Mouse (Mus musculus) liver, embryonic 16.5 days (tissue): ENCODE results near the gene Cd72. TPM values are rescaled to one million over a fixed set of nuclear protein-coding genes. Genes with fewer than 3 reads are reported as not detected.

Experiments used
- ATAC-seq: fragments of 200-750 bp; cut with Nextera tagmentation; 2 replicates; pipeline ENCODE4 v1.8.0; 2017; ENCODE audit warnings: low read depth, mild to moderate bottlenecking, moderate number of reproducible peaks, moderate library complexity
- H3K27ac ChIP-seq: fragments of 300-500 bp; sonication (generic); 2 replicates; pipeline ENCODE4 v1.5.1; 2014; ENCODE audit warnings: mild to moderate bottlenecking, low read length
- H3K27me3 ChIP-seq: fragments of 300-500 bp; sonication (generic); 2 replicates; pipeline ENCODE4 v1.6.1; 2014; ENCODE audit warnings: low read depth, low read length, mixed read lengths; ENCODE audit not compliant: control insufficient read depth, insufficient read depth
- H3K36me3 ChIP-seq: fragments of 300-500 bp; sonication (generic); 2 replicates; pipeline ENCODE4 v1.6.1; 2014; ENCODE audit warnings: mild to moderate bottlenecking; ENCODE audit not compliant: control insufficient read depth, insufficient read depth
- H3K4me1 ChIP-seq: fragments of 300-500 bp; sonication (generic); 2 replicates; pipeline ENCODE4 v1.6.1; 2014; ENCODE audit warnings: low read depth, low read length, mixed read lengths; ENCODE audit not compliant: control insufficient read depth
- H3K4me2 ChIP-seq: fragments of 300-500 bp; sonication (generic); 2 replicates; pipeline ENCODE4 v1.6.1; 2014; ENCODE audit warnings: low read depth, low read length, mixed read lengths
- H3K4me3 ChIP-seq: fragments of 300-500 bp; sonication (generic); 2 replicates; pipeline ENCODE4 v1.5.1; 2014; ENCODE audit warnings: low read depth, mild to moderate bottlenecking, low read length
- H3K9ac ChIP-seq: fragments of 300-500 bp; sonication (generic); 2 replicates; pipeline ENCODE4 v1.6.1; 2014; ENCODE audit warnings: low read depth, low read length
- H3K9me3 ChIP-seq: fragments of 300-500 bp; sonication (generic); replicated peaks from 2 replicates; pipeline ENCODE4 v1.6.1; 2016; ENCODE audit warnings: low read length; ENCODE audit not compliant: control insufficient read depth
- WGBS: fragments of 180-500 bp; shearing (Covaris S2); extraction: QIAGEN DNeasy Blood & Tissue Kit; methylation state at CpG from one replicate; pipeline ENCODE4 v1.1.7; 2014; ENCODE audit not compliant: insufficient replicate concordance; 5-methylcytosine and 5-hydroxymethylcytosine counted together
- polyA plus RNA-seq: library from polyadenylated mRNA; unstranded; fragments of >200 nt; fragmentation: Nextera tagmentation; extraction: Ambion mirVana; gene quantifications from 2 replicates; pipeline ENCODE4 v1.2.1, GENCODE M21; 2015

Cd72 gene
- polyA plus RNA-seq, 1 experiment from 2014 or later = 1.7 TPM

GRCm38 (mm10) chr4:43406162-43406971 is 48.1 kb downstream of the Cd72 start:
- Histone ChIP-seq H3K9ac (no peak overlapping the region), H3K36me3 (no peaks in the 10 kb centered on the region), H3K27me3 (peaks cover 7% of the 10 kb centered on the region), H3K4me1 (no peaks in the 10 kb centered on the region), H3K27ac (no peak overlapping the region), H3K4me3 (peak overlapping the region; percentile 6; the same call in 1 of the 2 replicates), H3K4me2 (peak overlapping the region; percentile 17; the same call in 1 of the 2 replicates), H3K9me3 (no peaks in the 10 kb centered on the region)
- ATAC-seq = peak; percentile 77
- 4% methylated on average over 28 of the region's 28 CpGs for WGBS

DNA sequence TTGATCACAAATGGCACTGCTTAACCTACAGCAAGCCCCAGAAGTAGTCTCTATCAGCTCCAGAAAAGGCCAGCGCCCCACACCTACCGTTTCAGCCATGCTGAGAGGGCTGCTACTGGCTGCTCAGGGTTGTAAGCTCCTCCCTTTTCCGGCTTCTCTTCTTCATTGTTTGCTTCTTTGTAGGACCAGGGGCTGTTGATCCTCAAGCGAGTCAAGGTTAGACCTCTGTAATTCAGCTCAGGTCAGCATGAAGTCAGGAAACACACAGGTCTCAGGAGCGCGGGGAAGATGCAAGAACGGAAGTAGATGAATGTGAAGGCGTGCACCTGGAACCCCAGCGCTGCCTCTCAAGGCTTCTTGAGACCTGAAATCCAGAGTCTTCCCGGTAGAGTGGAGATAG is 49.7 kb downstream of the Cd72 start:
- Histone ChIP-seq H3K9me3 (no peaks in the 10 kb centered on the region), H3K27ac (no peak overlapping the region), H3K4me1 (no peaks in the 10 kb centered on the region), H3K36me3 (no peaks in the 10 kb centered on the region), H3K4me2 (no peak overlapping the region), H3K4me3 (no peak overlapping the region), H3K27me3 (peaks cover 7% of the 10 kb centered on the region), H3K9ac (no peak overlapping the region)
- no peak for ATAC-seq
- WGBS = 73% methylated on average over 10 of the region's 10 CpGs

- Histone ChIP-seq H3K4me3 (no peak overlapping the region), H3K27ac (no peak overlapping the region), H3K9me3 (no peaks in the 10 kb centered on the region), H3K27me3 (peaks cover 6% of the 10 kb centered on the region), H3K36me3 (no peaks in the 10 kb centered on the region), H3K4me1 (no peaks in the 10 kb centered on the region), H3K4me2 (no peak overlapping the region), H3K9ac (no peak overlapping the region)
- 45% methylated on average over 9 of the region's 9 CpGs for WGBS
- no peak for ATAC-seq
Observed at GRCm38 (mm10) chr4:43402212-43402611, 52.2 kb downstream of the Cd72 start.

DNA sequence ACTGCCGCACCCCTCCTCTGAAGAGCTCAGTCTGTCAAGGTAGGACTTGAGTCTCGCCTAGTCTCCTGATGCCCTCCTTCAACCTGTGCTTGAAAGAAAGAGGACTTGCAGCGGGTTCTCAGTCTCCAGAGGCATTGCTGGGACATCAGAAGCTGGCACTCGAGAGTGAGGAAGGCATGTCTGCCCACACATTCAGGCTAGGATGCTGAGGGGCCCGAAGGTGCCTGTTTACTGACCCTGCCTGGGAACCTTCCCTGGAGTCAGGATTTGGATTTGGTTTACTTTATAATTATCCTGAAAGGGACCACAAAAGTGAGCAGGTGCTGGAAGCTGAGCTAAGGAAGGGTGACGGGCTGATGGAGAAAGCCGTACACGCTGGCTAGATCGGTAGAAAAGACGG is 52.9 kb downstream of the Cd72 start:
- H3K9ac ChIP-seq = no peak overlapping the region
- no peak overlapping the region for H3K27ac ChIP-seq
- ATAC-seq = no peak
- 62% methylated on average over 10 of the region's 10 CpGs for WGBS
- H3K4me2 ChIP-seq = no peak overlapping the region
- no peaks in the 10 kb centered on the region for H3K36me3 ChIP-seq
- no peak overlapping the region for H3K4me3 ChIP-seq
- peaks cover 2% of the 10 kb centered on the region for H3K27me3 ChIP-seq
- no peaks in the 10 kb centered on the region for H3K9me3 ChIP-seq
- no peaks in the 10 kb centered on the region for H3K4me1 ChIP-seq

GRCm38 (mm10) chr4:43400976-43401375 is 53.5 kb downstream of the Cd72 start:
- H3K27ac ChIP-seq = no peak overlapping the region
- no peak overlapping the region for H3K4me2 ChIP-seq
- H3K4me1 ChIP-seq = no peaks in the 10 kb centered on the region
- no peaks in the 10 kb centered on the region for H3K9me3 ChIP-seq
- 45% methylated on average over 10 of the region's 10 CpGs for WGBS
- H3K36me3 ChIP-seq = no peaks in the 10 kb centered on the region
- no peak for ATAC-seq
- no peak overlapping the region for H3K9ac ChIP-seq
- no peak overlapping the region for H3K4me3 ChIP-seq
- H3K27me3 ChIP-seq = no peaks in the 10 kb centered on the region; the same call in none of the 2 replicates

DNA sequence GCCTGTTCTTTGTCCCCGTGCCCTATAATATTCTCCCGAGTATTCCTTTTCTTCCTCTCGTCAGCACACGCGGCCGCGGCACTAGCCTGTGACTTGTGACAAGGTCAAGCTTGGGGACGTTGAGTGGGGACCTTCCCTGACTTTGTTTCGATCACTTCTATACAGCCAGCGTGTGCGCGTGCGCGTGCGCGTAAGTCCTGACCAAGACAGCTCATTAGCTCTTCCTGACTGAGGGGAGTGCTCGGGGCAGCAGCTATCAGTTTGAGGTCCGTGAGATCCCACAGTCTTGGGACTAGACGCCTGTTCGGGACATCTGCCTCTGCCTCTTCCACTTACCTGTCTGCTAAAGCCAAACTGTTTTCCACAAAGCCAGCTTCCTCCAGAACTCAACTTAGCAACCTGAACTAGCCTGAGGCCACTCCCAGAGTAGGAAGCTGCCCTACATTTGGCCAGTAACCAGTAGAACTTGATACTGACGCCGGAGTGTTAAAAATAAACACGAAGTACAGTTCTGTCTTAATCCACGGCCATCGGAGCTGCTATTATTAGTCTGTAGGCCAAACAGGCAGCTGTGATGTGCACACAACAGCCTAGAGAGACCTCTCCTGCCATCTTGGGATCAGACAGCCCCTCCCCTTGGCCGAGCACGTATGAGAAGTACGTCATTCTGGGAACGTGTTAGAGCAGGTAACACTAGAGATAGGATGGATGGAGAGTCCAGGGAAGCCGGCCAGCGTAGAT is 54.9 kb downstream of the Cd72 start:
- Histone ChIP-seq H3K4me1 (peaks cover 4% of the 10 kb centered on the region; the same call in 1 of the 2 replicates), H3K27ac (no peak overlapping the region)
- 71% methylated on average over 31 of the region's 31 CpGs for WGBS

GRCm38 (mm10) chr4:43398829-43399331 is 55.5 kb downstream of the Cd72 start:
- no peak overlapping the region for H3K27ac ChIP-seq

More for the DNA sequence above, 54.9 kb downstream of the Cd72 start:
- no peaks in the 10 kb centered on the region for H3K27me3 ChIP-seq
- H3K9ac ChIP-seq = no peak overlapping the region
- H3K4me3 ChIP-seq = no peak overlapping the region
- no peak overlapping the region for H3K4me2 ChIP-seq
- no peaks in the 10 kb centered on the region for H3K9me3 ChIP-seq
- ATAC-seq = no peak
- H3K36me3 ChIP-seq = no peaks in the 10 kb centered on the region

DNA sequence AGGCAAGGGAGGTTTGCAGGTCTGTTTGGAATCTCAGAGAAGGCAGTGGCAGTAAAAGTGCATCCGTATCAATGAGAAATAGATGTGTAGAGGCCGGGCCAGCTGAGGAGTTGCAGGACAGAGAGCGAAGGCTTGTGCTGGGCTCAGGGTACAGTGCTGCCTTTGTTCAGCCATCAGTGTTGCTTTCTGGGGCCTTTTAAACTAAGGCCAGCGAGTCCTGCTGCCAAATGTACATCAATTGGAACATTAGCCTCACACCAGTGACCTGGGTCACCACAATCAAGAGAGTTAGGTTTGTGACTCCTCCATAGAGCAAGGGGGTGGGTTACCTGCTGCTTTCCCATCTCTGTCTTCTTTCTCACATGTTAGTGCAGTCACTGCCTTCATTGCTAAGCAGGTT is 56.4 kb downstream of the Cd72 start:
- Histone ChIP-seq H3K27ac (no peak overlapping the region), H3K4me2 (no peak overlapping the region), H3K9ac (no peak overlapping the region), H3K4me3 (no peak overlapping the region), H3K27me3 (no peaks in the 10 kb centered on the region), H3K4me1 (peaks cover 4% of the 10 kb centered on the region; the same call in 1 of the 2 replicates), H3K9me3 (no peaks in the 10 kb centered on the region), H3K36me3 (no peaks in the 10 kb centered on the region)
- no peak for ATAC-seq
- WGBS = 69% methylated on average over 4 of the region's 4 CpGs

More at GRCm38 (mm10) chr4:43398829-43399331, 55.5 kb downstream of the Cd72 start:
- Histone ChIP-seq H3K36me3 (no peaks in the 10 kb centered on the region), H3K4me3 (no peak overlapping the region), H3K4me1 (peaks cover 4% of the 10 kb centered on the region; the same call in 1 of the 2 replicates), H3K27me3 (no peaks in the 10 kb centered on the region), H3K9me3 (no peaks in the 10 kb centered on the region), H3K4me2 (no peak overlapping the region), H3K9ac (no peak overlapping the region)
- no peak for ATAC-seq
- WGBS = 52% methylated on average over 17 of the region's 17 CpGs
